Mouse (Mus musculus) brain, adult 10 weeks (tissue): ENCODE measurements around the gene Pramel7. TPM values are rescaled to one million over a fixed set of nuclear protein-coding genes. Genes with fewer than 3 reads are reported as not detected.

Source experiments
- polyA plus RNA-seq: library from polyadenylated mRNA; stranded (reverse); fragments of 350-450 nt; fragmentation: Illumina TruSeq; extraction: RNeasy Lipid Tissue Mini Kit (QIAGEN cat#74804); gene quantifications from one replicate; pipeline ENCODE4 v1.2.3, GENCODE M21; 2015; ENCODE audit warnings: low read depth, low replicate concordance

Pramel7 gene
- polyA plus RNA-seq = not detected

GRCm38 (mm10) chr2:87496993-87497392, at the start of gene Pramel7:
Pramel7 (minus strand) TSS chr2:87497093.

GRCm38 (mm10) chr2:87545442-87545841, 48.5 kb upstream of the Pramel7 start, which contains the start of gene Olfr1128:
Olfr1128 (minus strand) TSS chr2:87545542.

GRCm38 (mm10) chr2:87531496-87531895, 34.6 kb upstream of the Pramel7 start, which contains the start of gene Olfr153:
Olfr153 (plus strand) TSS chr2:87531796.

GRCm38 (mm10) chr2:87506265-87506664, 9.4 kb upstream of the Pramel7 start, which contains the start of gene Pramel6:
Pramel6 (plus strand) TSS chr2:87506565.

GRCm38 (mm10) chr2:87453662-87454061, 43.2 kb downstream of the Pramel7 start, which contains the start of gene Olfr1126:
Olfr1126 (plus strand) TSS chr2:87453962.

Other genes with a start within 250 kb of the Pramel7 start
- not detected for gene Olfr1115, start 249.1 kb downstream of the Pramel7 start, polyA plus RNA-seq
- not detected for gene Olfr1116, start 229.6 kb downstream of the Pramel7 start, polyA plus RNA-seq
- not detected for gene Olfr1118, start 189.5 kb downstream of the Pramel7 start, polyA plus RNA-seq
- gene Olfr1120, start 142.3 kb downstream of the Pramel7 start, polyA plus RNA-seq = not detected
- not detected for gene Olfr1121, start 127.2 kb downstream of the Pramel7 start, polyA plus RNA-seq
- gene Olfr1122, start 111.2 kb downstream of the Pramel7 start, polyA plus RNA-seq = not detected
- gene Olfr1123, start 80.5 kb downstream of the Pramel7 start, polyA plus RNA-seq = not detected
- gene Olfr1124, start 66.8 kb downstream of the Pramel7 start, polyA plus RNA-seq = not detected
- gene Olfr1126, start 43.1 kb downstream of the Pramel7 start, polyA plus RNA-seq = not detected
- gene Pramel6, start 9.5 kb upstream of the Pramel7 start, polyA plus RNA-seq = not detected
- gene Olfr153, start 34.7 kb upstream of the Pramel7 start, polyA plus RNA-seq = not detected
- gene Olfr1128, start 48.4 kb upstream of the Pramel7 start, polyA plus RNA-seq = not detected
- not detected for gene Olfr1129, start 76.8 kb upstream of the Pramel7 start, polyA plus RNA-seq
- not detected for gene Olfr1130, start 109.1 kb upstream of the Pramel7 start, polyA plus RNA-seq
- not detected for gene Olfr1131, start 130.0 kb upstream of the Pramel7 start, polyA plus RNA-seq
- gene Olfr1132, start 140.4 kb upstream of the Pramel7 start, polyA plus RNA-seq = not detected
- not detected for gene Olfr1133, start 150.3 kb upstream of the Pramel7 start, polyA plus RNA-seq
- not detected for gene Olfr1134, start 161.4 kb upstream of the Pramel7 start, polyA plus RNA-seq
- not detected for gene Olfr1135, start 176.6 kb upstream of the Pramel7 start, polyA plus RNA-seq
- not detected for gene Olfr1136, start 196.9 kb upstream of the Pramel7 start, polyA plus RNA-seq
- not detected for gene Olfr1137, start 216.1 kb upstream of the Pramel7 start, polyA plus RNA-seq
- gene Olfr1138, start 242.9 kb upstream of the Pramel7 start, polyA plus RNA-seq = not detected
- gene Olfr1140, start 246.7 kb upstream of the Pramel7 start, polyA plus RNA-seq = not detected